24 mouse cellular contexts compared by ENCODE assay signal in genomic region chr13:85437875-85438274, GRCm38 (mm10).
DNase-seq lines count a peak whose midpoint lies in the region; ATAC-seq lines count a peak whose summit lies in the region.
"Had no signal": no experiment of that assay in that cellular context is flagged by ENCODE, and none has a peak within 500 bp of the region (broad histone marks: within the 10 kb centered on the region; RNA-seq: fewer than 3 reads in every experiment).

No protein-coding gene starts in this region.

- H3K9me3 ChIP-seq in heart, embryonic 15.5 days (replicated peaks), result no peaks in the 10 kb centered on the region
- no peaks in the 10 kb centered on the region for H3K9me3 ChIP-seq in intestine, embryonic 16.5 days (ENCODE audit: control insufficient read depth, low read length)
- H3K9me3 ChIP-seq: embryonic facial prominence, embryonic 15.5 days; hindbrain, embryonic 13.5 days; limb, embryonic 10.5 days; liver, embryonic 15.5 days; lung, embryonic 15.5 days; megakaryocyte, embryonic 14.5 days had no signal

- H3K36me3 ChIP-seq in heart, embryonic 15.5 days, result no peaks in the 10 kb centered on the region
- H3K36me3 ChIP-seq in intestine, embryonic 16.5 days (ENCODE audit: control insufficient read depth, insufficient read depth, low read length), result no peaks in the 10 kb centered on the region
- H3K36me3 ChIP-seq: embryonic facial prominence, embryonic 15.5 days; hindbrain, embryonic 13.5 days; limb, embryonic 10.5 days; liver, embryonic 15.5 days; lung, embryonic 15.5 days had no signal

- no peaks in the 10 kb centered on the region for H3K27me3 ChIP-seq in heart, embryonic 15.5 days
- no peaks in the 10 kb centered on the region for H3K27me3 ChIP-seq in intestine, embryonic 16.5 days (replicated peaks; ENCODE audit: control insufficient read depth, insufficient read depth, low read length)
- H3K27me3 ChIP-seq: embryonic facial prominence, embryonic 15.5 days; hindbrain, embryonic 13.5 days; liver, embryonic 15.5 days; lung, embryonic 15.5 days; megakaryocyte, embryonic 14.5 days had no signal

- no peak overlapping the region for H3K9ac ChIP-seq in heart, embryonic 15.5 days
- H3K9ac ChIP-seq in intestine, embryonic 16.5 days (ENCODE audit: low read depth, low read length), result no peak overlapping the region
- H3K9ac ChIP-seq: embryonic facial prominence, embryonic 15.5 days; hindbrain, embryonic 13.5 days; liver, embryonic 15.5 days; lung, embryonic 15.5 days had no signal

- 0 out of 2 replicates have a peak, but pooled peaks cover 4% of the 10 kb centered on the region for H3K4me1 ChIP-seq in heart, embryonic 15.5 days (replicated peaks)
- H3K4me1 ChIP-seq in intestine, embryonic 16.5 days (ENCODE audit: control insufficient read depth, insufficient read depth, low read length), result no peaks in the 10 kb centered on the region
- H3K4me1 ChIP-seq: embryonic facial prominence, embryonic 15.5 days; hindbrain, embryonic 13.5 days; limb, embryonic 10.5 days; liver, embryonic 15.5 days; lung, embryonic 15.5 days had no signal

- peak; percentile 11 for DNase-seq in heart, adult 8-10 months (ENCODE audit: low spot score)
- DNase-seq in heart, postnatal 14 days, result no peak
- DNase-seq in left cerebral cortex, adult 11 months (ENCODE audit: low spot score), result peak; percentile 4
- DNase-seq in left cerebral cortex, adult 9 months (ENCODE audit: low spot score in 2 of 2), result no peak
- DNase-seq in gastrocnemius, postnatal 14 days, result no peak
- DNase-seq: adrenal gland, adult 8-10 months; cerebellum, adult 8-10 months; gastrocnemius, adult 2 months; kidney, adult 18-20 months; kidney, postnatal 4 days; liver; lung, postnatal 36 days; midbrain, embryonic 14.5 days; thymus, adult 2 months; thymus, postnatal 4 days had no signal

- H3K27ac ChIP-seq in heart, embryonic 15.5 days, result peak overlapping the region; percentile 66
- H3K27ac ChIP-seq in intestine, embryonic 16.5 days (ENCODE audit: low read length), result no peak overlapping the region
- H3K27ac ChIP-seq: embryonic facial prominence, embryonic 15.5 days; gastrocnemius, adult 2 months; hindbrain, embryonic 13.5 days; limb, embryonic 10.5 days; liver, embryonic 15.5 days; lung, embryonic 15.5 days had no signal

- H3K4me3 ChIP-seq in heart, embryonic 15.5 days, result no peak overlapping the region
- H3K4me3 ChIP-seq in intestine, embryonic 16.5 days (ENCODE audit: low read length), result no peak overlapping the region
- H3K4me3 ChIP-seq: embryonic facial prominence, embryonic 15.5 days; gastrocnemius, adult 2 months; hindbrain, embryonic 13.5 days; limb, embryonic 10.5 days; liver, embryonic 15.5 days; lung, embryonic 15.5 days; megakaryocyte, embryonic 14.5 days had no signal

- intact Hi-C loops in heart, postnatal 14 days (cut with DNase I), result no loop called here
- intact Hi-C loops in gastrocnemius, postnatal 14 days (cut with DNase I; ENCODE audit: low total_unique reads), result no loop called here

- no peak for ATAC-seq in heart, embryonic 15.5 days (replicated peaks; ENCODE audit: insufficient number of reproducible peaks, insufficient read depth, low FRiP score, low read depth)
- no peak for ATAC-seq in intestine, embryonic 16.5 days
- ATAC-seq: activated CD4-positive, CD25-positive, alpha-beta regulatory T cell, adult 4 months had no signal

- H3K4me2 ChIP-seq in heart, embryonic 15.5 days, result no peak overlapping the region
- H3K4me2 ChIP-seq in intestine, embryonic 16.5 days (ENCODE audit: low read depth, low read length), result no peak overlapping the region
- H3K4me2 ChIP-seq: embryonic facial prominence, embryonic 15.5 days; hindbrain, embryonic 13.5 days; liver, embryonic 15.5 days; lung, embryonic 15.5 days had no signal

Comparison
In these comparisons a context has a peak if more than half of its experiments do, and no peak if none do; other contexts are left out.
1. DNase-seq: peak in heart, adult 8-10 months (single experiment) and left cerebral cortex, adult 11 months (single experiment); none in heart, postnatal 14 days (0 of 2), left cerebral cortex, adult 9 months (0 of 2) and gastrocnemius, postnatal 14 days (single experiment).